Mouse (Mus musculus) bone marrow, adult 2 months (tissue): ENCODE measurements around the gene Kcne4.

Experiments
- CTCF ChIP-seq: fragments of 200-500 bp; IDR thresholded peaks from 2 replicates; pipeline ENCODE4 v1.5.1; 2011; ENCODE audit warnings: low read length, control low read depth; ENCODE audit not compliant: control insufficient read depth, insufficient read depth
- POLR2A ChIP-seq: fragments of 200-500 bp; IDR thresholded peaks from 2 replicates; pipeline ENCODE4 v1.6.1; 2011; ENCODE audit warnings: low read depth, mild to moderate bottlenecking, control low read depth, low read length, borderline replicate concordance; ENCODE audit not compliant: control insufficient read depth

DNA sequence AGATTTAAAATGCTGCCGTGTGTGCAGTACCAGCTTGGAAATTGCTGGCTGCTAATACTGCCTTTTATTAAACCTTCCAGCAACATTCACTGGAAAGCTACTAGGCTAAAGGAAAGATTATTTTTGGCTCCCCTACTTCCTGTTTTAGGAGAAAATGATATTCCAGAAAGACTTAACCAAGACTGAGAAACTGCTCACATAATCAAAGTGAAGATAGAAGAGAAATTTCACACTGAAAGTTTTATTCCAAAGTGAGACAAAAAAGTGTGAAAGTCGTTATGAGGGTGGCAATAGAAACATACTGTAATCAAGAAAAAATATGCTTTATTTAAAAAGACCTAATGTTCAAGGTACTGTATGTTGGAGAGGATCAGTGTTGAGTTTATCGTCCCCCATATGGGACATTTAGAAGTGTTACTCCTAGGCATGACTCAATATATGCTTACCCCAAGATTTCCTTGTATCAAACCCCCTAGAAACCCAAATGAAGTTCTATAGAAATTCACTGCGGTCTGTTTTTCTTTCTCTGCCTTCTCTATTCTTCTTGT, 48.3 kb downstream of the Kcne4 start:
- no peak for TF ChIP-seq CTCF
- no peak for TF ChIP-seq POLR2A
